Mouse (Mus musculus) gastrocnemius, adult 18-20 months (tissue): ENCODE measurements around the gene Ndufa13. TPM values are rescaled to one million over a fixed set of nuclear protein-coding genes. Genes with fewer than 3 reads are reported as not detected.

ENCODE experiments used
- DNase-seq: peaks from one replicate; pipeline ENCODE4 v3.0.0; 2021; ENCODE audit warnings: low spot score
- total RNA-seq, 2 experiments: library from RNA; stranded (reverse); gene quantifications; 2 replicates each; pipeline ENCODE4 v1.2.3; 2021

The Ndufa13 gene
- total RNA-seq, 2 experiments from 2014 or later: 347 to 364 TPM

DNA sequence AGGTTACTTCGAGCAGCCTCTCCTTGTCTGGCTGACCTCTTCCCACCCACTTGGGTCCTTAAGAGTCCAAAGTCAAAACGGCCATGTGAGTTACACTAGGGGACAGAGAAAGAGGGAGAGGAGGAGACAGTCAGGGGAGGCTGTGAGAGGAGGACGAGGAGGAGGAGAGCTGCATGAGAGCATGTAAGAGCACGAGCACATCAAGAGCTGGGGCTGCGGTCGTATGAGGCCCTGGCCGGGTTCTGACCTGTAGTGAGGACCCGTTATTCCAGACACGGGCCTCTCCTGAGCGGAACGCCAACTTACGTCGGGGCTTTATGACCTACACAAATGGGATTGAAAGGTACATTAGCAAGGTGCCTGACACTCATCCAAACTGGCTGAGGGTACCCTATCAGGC lies 9.6 kb upstream of the Ndufa13 start:
- no peak for DNase-seq

DNA sequence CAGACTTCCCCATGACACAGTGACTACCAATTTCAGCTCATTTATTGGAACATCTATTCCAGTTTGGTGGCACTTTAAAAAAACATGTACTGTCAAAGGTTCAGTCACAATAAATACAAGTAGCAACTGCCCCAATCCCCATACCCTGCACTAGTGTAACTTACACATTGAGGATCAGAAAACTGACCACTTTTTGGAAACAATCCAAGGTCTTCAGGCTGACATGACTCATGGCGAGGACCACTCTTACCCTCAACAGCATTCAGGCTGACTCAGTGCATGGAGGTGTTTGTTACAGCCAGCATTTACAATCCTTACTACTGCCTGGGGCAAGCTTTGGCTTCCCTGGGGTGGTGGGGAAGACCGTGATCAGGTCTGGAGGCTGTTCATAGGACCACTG lies 4.7 kb upstream of the Ndufa13 start:
- no peak for DNase-seq

DNA sequence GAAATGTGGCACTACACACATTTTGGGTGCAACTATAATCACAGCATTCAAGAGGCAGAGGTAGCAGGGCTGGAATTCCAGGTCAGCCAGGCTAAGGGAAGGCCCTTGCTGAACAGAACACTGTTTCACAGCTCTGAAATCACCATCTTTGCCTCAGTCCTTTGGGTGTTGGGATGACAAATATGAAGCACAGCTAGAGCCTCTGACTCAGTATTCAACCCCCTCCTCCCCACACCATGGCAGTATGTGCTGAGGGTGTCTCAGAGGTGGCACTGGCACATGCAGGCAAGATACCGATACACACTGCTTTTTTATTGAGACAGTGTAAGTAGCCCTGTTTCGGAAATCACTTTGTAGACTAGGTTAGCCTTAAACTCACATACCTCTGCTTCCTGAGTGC lies 3.9 kb upstream of the Ndufa13 start:
- no peak for DNase-seq

DNA sequence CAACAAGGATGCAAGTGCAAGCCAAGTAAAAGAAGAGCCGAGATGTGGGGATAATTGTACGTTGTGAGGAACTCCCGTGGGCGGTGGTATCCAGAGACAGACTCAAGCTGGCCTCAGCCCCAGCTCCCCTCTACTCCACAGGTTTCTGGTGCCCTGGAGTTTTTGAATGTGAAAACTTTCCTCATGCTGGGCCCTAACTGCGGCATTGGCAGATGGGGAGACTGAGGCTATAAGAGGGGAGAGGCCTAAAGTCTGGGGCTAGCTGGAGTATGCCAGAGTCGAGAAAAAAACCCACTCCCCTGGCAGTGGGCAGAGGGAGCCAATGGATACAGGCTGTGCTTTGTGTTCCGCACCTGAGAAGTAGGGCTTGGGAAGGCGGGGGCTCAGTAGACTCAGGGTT lies 1.7 kb upstream of the Ndufa13 start:
- no peak for DNase-seq

DNA sequence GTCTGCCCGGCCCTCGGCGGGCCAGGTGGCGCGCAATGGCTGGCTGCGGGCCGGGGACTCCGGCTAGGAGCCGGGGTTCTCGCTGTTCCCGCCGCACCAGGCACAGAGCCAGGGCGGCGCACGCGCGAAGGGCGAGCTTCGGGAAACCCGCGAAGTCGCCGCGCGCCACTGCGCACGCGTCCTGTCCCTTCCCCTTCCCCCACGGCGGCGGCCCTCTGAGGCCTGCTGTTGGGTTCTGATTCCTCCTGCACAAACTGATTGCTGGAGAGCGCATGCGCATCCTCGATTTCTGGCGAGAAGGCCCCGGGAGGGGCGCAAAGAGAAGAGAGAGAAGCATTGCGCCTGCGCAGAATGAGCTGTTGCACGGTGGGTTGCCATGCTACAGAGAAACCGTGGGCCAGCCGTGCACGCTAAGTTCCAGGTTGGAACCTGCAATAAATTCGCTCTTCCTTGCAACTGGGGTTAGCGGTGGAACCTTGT lies 745 bp upstream of the Ndufa13 start:
- DNase-seq: peak; percentile 98

DNA sequence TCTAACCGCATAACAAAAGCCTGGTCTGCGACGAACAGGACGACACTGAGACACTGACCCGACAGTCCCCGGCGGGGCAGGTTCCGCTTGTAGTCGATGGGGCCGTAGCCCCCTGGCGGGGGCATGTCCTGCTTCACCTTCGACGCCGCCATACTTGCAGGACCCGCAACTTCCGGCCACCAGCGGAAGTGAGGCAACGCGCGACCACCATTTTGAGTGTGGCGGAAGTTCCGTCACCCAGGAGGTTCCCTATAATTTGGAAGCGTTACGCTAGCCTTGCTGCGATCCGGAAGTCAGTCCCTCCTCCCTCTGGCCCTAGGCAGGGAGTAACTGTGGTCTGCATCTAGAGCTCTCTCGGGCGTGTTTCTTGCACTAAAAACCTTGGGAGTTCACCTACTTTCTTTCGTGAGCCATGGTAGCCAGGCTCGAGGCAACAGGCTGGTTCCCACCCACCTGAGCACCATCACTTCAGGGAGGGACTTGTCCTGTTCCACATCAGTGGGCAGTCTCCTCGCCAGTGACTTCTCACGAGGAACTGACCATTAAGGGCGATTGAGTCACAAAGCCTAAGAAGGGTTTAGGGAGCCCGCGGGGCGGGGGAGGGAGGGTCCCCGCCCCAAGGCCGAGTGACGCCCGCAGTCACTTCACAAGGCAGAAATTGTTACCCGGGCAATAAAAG lies 735 bp downstream of the Ndufa13 start:
- DNase-seq: peak; percentile 98

DNA sequence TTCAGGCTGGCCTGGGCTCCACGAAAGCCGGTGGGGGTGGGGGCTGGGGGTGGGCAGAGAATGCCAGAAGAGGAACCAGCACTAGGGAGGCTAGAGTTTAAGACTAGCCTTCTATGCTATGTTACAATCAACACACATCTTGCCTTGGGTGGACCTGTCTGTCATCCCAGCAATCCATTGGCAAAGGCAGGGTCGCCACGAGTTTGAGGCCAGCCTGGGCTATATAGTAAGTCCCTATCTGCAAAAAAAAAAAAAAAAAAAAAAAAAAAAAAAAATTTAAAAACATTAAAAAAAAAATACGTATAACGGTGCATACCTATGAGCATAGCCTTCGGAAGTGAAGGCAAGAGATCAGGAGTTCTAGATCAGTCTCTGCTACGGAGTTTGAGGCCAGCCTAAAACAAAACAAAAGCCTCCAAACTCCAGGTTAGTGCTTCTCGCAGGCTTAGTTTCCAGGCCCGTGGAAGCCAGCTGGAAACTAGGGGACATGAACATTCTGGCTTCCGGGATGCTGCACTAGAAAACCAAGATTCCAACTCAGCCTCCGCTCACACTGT lies 1.4 kb downstream of the Ndufa13 start:
- no peak for DNase-seq

DNA sequence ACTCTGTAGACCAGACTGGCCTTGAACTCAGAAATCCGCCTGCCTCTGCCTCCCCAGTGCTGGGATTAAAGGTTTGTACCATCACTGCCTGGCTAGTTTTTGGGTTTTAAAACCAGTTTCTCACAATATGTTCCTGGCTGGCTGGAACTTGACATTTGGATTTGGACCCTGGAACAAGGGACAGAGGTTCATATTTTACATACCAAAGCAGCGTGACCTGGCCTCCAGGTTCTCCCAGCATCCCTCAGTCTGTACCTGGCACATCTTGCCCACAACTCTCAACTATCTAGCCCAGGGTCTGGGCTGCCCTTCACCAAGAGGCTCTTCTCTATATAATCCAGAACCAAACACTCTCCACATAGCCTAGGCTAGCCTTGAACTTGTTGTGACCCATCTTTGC lies 2.5 kb downstream of the Ndufa13 start:
- DNase-seq: no peak

DNA sequence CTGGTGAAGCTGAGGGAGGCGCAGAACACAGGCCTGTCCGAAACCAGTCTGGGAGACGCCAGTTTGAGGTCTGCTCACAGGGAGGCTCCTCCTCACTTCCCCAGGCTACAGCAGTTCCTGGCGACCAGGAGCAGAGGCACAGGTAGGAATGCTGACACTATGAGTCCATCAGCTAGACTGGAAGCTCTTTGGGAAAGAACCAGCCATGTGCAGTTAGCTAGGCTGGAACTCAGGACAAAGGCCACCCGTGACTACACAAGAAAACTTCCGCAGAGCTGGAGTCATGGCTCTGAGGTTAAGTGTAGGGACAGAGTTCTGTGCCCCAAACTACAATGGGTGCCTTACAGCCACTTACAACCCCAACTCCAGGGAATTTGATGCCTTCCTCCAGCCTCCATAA lies 4.5 kb downstream of the Ndufa13 start:
- no peak for DNase-seq

DNA sequence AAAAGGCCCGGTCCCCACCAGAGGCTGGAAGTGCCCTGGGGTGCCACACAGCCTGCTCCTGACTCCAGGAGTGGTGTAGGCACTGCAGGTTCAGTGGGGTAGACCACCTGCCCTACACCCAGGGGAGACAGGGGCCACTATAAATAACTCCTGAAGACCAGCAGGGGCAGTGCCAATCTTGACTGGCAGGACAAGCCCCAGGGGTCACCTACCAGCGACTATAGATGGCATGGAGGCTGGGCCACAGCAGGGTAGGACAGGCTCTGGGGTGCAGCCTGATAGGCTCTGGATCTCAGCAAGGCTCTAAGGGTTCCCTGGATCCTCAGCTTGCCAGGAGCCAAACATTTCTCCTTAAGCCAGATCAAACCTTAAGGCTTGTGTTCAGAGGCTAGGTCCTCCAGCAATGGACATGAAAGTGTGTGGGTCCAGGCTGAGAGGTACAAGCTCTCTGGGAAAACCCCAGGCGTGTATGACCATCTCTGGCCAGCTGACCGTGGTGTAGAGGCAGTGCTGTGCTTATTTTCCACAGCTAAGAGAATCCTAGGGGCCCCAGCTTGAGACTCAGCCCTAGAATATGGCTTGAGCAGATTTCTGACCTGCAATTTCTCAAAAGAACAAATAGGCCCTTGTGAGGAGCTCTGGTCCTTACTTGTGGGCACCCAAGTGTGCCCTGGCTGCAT lies 6.4 kb downstream of the Ndufa13 start:
- no peak for DNase-seq

DNA sequence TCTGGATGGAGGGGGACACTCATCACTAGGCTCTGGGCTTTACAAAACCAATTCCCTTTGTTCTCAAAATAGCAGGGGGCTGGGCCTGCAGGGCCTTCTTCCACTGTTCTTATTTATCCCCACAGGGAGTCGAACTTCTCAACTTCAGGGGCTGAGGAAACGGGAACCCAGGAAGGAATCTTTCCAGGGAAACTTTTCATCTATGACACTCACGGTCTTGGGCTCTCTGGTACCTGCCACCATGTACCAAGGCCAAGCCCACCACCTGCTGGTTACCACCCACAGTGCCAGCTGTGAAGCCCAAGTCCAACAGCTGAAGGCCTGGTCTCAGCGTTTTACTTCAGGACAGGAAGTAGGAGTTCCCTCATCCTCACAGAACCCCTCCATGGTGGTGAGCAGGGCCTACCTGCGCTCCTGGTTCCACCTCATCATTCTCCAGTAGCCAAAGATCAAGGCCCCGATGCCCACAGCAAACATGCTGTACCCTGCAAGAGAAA lies 7.5 kb downstream of the Ndufa13 start:
- DNase-seq: no peak

DNA sequence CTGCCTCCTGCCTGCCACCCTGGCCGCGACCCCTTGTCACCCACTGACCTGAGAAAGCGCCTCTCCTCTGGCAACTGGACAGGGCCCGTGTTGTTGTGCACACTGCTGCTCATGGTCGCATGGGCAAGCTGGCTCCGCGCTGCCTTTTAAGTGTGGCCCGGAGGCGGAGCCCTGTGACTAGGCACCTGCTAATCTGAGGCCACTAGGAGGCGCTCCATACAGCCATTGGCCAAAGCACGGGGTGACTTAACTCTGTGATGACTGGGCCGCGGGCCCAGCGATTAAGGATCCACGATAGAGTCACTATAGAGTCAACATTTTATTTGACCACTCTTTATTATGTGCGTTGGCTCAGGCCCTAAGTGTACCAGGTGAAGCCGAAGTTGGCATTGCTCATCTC lies 8.5 kb downstream of the Ndufa13 start:
- no peak for DNase-seq

DNA sequence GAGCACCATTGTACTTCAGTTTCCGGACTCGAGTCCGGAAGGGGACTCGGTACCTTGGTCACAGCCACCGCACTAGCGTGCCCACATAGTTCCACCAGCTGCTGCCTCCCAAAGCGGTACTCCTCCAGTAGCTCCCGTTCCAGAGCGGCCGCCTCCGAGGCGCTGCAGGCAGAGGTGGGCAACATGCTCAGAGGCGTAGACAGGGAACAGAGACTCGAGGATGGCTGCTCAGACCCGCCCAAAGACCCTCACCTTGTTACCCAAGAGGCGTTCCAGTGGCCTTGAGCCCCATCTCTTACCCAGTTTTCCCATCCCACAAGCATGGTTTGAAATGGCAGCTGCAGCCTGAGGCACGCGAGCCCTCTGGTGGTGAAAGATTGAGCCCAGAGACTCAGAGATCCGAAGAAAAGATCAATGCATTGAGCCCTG lies 11.5 kb downstream of the Ndufa13 start:
- DNase-seq: no peak

DNA sequence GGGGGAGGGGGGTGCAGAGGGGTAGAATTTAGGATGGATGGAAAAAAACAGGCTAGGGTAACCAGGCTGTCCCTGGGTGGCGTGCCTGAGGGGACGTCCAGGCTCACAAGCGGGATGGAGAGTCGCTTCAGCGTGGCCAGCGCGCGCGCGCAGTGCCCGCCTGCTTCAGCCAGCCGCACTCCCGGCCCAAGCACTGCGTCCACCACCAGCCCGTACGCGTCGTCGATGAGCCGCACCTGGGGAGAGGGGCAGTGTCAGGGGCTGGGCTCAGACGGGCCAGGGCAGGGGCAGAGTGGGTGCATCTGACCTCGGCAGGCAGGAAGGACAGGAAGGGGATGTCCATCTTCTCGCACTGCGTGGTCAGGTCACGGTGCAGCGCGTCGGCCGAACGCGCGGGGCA lies 13.5 kb downstream of the Ndufa13 start:
- no peak for DNase-seq

DNA sequence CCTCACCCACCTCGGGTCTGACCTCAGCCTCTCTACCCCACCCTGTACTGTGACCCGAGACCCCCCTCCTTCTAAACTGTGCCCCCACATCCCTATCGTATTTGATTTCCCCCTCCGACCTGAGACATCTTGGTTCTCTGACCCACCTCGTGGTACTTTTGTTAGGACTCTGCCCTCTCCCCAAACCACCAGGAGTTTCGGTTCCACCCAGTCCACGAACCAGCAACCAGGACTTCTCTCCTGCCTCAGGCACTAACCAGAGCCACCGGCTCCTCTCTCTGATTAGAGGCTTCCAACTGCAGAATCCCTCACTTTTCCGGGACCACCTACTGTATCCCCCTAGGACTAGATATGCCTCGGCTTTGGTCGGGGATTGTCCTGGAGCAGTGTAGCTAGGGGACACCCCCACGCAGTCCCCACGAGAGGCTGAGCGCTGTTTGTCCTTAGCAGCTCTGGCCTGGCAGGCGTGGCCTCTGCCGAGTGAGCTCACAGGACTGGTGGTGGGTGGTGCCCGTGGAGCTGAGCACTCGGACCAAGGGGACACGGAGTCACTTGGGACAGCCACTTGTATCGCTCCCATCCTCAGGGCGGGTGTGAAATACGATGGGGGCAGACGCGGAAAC lies 14.0 kb downstream of the Ndufa13 start:
- no peak for DNase-seq

DNA sequence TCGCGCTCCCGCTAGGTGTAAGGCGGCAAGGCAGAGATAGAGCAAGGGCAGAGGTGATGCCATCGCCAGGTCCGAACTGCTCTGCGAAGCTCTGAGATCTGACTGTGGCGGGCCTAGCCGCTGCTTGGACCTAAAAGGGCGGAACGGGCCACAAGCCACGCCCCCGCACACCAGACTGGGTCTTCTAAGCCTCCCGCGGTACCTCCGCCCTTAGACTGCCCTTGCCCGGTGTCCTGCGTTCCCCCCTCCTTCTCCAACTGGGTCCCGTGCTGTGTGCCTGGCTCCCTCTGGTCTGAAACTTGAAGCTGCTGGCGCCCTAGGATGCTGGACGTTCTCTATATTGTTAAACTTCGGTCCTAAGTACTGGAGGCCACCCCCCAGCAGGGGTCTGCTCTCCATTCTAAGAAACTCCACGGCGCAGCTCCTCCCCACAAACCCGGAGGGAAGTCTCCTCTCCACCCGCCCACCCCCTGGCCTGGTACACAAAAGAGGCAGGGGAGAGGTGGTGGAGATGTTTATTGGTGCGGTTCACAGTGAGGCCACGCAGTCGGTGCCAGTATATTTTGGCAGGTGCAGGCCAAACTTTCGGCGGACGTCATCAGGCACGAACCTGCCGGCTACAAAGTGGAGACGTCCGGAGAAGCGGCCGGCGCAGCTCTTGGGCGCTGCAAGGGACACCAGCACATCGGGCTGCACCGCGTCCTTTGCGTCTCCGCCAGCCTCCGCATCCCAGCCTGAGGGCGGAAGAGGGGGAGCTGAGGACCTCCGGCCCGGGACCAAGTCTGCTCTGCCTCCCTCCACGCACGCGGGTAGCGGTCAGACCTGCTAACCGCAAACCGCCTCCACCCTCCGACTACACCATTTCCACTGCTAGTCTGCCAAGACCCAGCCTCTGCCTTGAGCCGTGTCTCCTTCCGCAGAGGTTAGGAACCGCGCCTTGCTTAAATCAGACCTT lies 14.8 kb downstream of the Ndufa13 start, which contains the start of gene Cilp2:
Cilp2 (minus strand) TSS at position 399 of the 955 bp plus-strand sequence.
- peak; percentile 44 for DNase-seq

DNA sequence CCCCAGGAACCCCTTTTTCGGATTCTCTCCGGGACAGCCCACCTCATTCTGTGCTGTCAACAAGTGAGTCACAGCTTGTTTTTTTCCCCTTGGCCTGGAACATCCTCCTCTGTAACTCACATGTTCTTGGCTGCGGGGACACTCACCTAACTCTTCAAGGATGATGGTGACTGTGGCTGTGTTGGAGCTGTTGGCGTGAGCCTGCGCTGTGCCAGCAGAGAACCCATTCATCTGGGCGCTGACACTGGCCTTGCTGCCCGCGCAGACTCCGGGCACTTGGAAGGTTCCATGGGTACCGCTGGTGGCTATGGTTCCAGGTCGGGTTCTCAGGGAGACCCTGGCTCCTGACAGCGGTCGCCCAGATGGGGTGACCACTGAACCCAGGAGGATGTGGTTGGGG lies 18.2 kb downstream of the Ndufa13 start:
- DNase-seq: no peak

DNA sequence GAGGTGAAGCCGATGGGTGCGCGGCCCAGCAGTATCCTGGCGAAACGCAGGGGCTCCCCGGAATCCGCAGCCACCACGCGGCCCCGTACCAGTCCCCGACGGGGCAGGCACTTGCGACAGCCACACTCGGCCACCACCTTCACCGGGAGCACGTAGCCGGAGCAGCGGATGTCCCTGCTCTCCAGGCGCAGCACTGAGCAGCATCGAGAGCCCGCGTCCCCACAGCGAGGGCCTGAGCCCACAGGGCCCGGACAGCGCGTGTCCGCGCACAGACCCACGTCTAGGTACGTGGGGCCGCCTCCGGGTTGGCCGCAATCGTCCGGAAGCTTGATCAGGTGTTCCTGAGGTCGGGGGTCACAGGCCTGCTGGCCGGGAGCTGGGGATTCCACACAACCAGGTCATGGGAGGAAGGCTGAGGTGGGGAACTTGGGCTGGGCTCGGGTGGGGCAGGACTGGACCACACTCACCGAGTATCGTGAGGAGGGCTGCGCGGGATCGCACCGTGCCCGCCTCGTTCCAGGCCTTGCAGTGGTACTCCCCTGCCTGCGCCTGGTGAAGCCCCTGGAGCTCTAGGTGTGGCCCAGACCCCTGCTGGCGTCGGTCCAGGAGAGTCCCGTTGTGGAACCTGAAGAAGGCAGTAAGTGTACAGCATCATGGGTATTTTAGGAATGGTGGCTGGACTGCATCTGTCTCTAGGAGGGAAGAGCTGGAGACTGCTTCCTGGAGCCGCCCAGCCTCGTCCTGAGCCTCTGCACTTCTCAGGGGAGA lies 19.3 kb downstream of the Ndufa13 start:
- DNase-seq: no peak

DNA sequence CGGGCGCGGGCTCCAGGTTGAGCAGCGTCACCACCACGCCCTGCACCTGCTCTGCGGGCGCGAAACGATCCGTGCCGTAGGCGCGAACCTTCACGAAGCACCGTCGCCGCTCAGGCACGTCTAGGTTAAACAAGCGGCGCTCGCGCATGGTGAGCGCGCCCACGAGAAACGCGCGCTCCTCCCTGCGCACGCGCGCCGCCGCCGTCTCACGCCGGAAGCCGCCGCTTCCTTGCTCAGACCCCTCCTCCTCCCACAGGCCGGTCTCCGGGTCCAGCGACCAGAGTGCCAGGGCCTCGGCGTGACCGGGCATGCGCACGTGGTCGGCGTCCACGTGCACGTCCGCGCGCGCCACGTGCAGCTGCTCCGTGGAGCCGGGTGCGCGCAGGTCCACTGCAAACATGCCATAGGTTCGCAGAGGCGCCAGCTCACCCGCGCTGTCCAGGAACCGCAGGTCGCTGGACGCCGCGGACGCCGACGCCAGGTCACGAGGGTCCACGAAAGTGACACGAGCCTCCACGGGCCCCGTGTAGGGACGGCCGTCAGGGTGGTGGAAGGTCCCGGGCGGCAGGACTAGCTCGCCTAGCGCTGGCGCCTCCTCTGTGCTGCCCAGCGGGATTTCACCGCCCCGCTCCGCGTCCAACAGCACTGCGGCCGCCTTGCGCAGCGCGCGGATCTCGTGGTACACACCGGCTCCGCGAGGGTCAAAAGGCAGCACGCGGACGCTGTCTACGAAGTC lies 20.2 kb downstream of the Ndufa13 start:
- no peak for DNase-seq
